Mouse (Mus musculus) cerebellum, postnatal 36 days (tissue): ENCODE results near the gene Olfr218.
"Not testable (repeated sequence)": the region's sequence is repeated elsewhere in the genome, so short reads cannot be mapped to it uniquely, and the experiment has no call there.

Source experiments
- DNase-seq, 2 experiments: peaks; one replicate each; pipeline ENCODE4 v3.0.0; 2021 to 2022; ENCODE audit warnings: mixed read lengths in 2 of 2

Gene Olfr218

GRCm38 (mm10) chr1:173197508-173197907 lies at the start of gene Olfr218:
Gene Olfr218, plus strand, starts transcription at chr1:173197808.
- DNase-seq: no peak

GRCm38 (mm10) chr1:173174154-173174842 lies 23.3 kb upstream of the Olfr218 start:
- DNase-seq: no peak

- no peak for DNase-seq
Measured at GRCm38 (mm10) chr1:173190540-173190939, 7.1 kb upstream of the Olfr218 start, which contains the start of gene Olfr1406. Gene Olfr1406, minus strand, starts transcription at chr1:173190640.

- no peak for DNase-seq
Measured at GRCm38 (mm10) chr1:173192059-173192458, 5.5 kb upstream of the Olfr218 start.

- DNase-seq: no peak
Measured at GRCm38 (mm10) chr1:173196359-173196758, 1.2 kb upstream of the Olfr218 start.

GRCm38 (mm10) chr1:173212092-173212491 lies 14.5 kb downstream of the Olfr218 start, which contains the start of gene Olfr1404:
Gene Olfr1404, plus strand, starts transcription at chr1:173212392.
- DNase-seq: no peak

- DNase-seq: no peak
Measured at GRCm38 (mm10) chr1:173216481-173216880, 18.9 kb downstream of the Olfr218 start.

GRCm38 (mm10) chr1:173227081-173227480 lies 29.5 kb downstream of the Olfr218 start, which contains the start of gene Fcer1a:
Gene Fcer1a, minus strand, starts transcription at chr1:173227214.
- no peak for DNase-seq

- DNase-seq: not testable (repeated sequence)
Measured at GRCm38 (mm10) chr1:173237004-173237403, 39.4 kb downstream of the Olfr218 start.

GRCm38 (mm10) chr1:173249888-173250287 lies 52.3 kb downstream of the Olfr218 start:
- no peak for DNase-seq
